Mouse (Mus musculus) CH12.LX (cell line): Measurements from ENCODE around the gene Plekhn1.

Experiments
- CTCF ChIP-seq, 2 experiments: IDR thresholded peaks in 1 of 2; conservative IDR thresholded peaks in 1 of 2; 2 replicates each; pipeline ENCODE4 v1.5.1; 2011 to 2012; ENCODE audit warnings: low read depth in 2 of 2, low read length in 2 of 2, improper control_type of control experiment in 1 of 2, inconsistent platforms in 1 of 2, mild to moderate bottlenecking in 1 of 2, moderate library complexity in 1 of 2
- USF1 ChIP-seq: IDR thresholded peaks from 2 replicates; pipeline ENCODE4 v1.6.1; 2014; ENCODE audit warnings: low read depth, mild to moderate bottlenecking, inconsistent platforms, low read length, improper control_type of control experiment

DNA sequence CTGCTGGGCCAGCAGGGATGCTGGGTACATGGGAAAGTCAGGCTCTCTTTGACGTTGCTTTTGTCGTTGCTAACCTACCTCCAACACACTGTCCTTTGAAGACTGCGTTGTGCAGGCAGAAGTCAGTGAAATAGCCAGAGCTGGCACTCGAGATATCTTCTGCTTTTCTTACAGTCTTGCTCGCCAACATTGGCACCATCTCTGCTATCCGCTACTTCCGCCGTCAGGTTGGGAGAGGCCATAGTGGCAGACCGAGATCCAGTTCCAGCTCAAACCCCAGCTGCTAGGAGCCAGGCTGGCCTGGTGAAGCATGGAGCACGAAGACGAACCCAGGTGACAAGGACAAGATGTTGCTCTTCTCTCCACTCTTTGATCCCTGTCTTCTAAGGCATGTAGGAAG, 14.7 kb downstream of the Plekhn1 start:
- TF ChIP-seq CTCF (conservative IDR thresholded peaks at IDR 0.05 in 1 of 2, IDR thresholded peaks at IDR 0.05 in 1 of 2; ENCODE audit: low read depth in 2 of 2, low read length in 2 of 2) (no peak), USF1 (no peak)
